Mouse (Mus musculus) kidney, embryonic 16.5 days (tissue): ENCODE data around the gene Snd1. TPM values are rescaled to one million over a fixed set of nuclear protein-coding genes. Genes with fewer than 3 reads are reported as not detected.
A peak's percentile ranks its signal among the peaks of the same experiment; 100 is the strongest.

Experiments
- ATAC-seq: fragments of 200-750 bp; cut with Nextera tagmentation; 2 replicates; pipeline ENCODE4 v1.8.0; 2017; ENCODE audit warnings: moderate TSS enrichment; ENCODE audit not compliant: low FRiP score, low TSS enrichment
- H3K27ac ChIP-seq: fragments of 300-500 bp; sonication (generic); 2 replicates; pipeline ENCODE4 v1.5.1; 2014; ENCODE audit warnings: low read length
- H3K27me3 ChIP-seq: fragments of 300-500 bp; sonication (generic); 2 replicates; pipeline ENCODE4 v1.6.1; 2014; ENCODE audit warnings: low read length, control low read depth, mixed read lengths; ENCODE audit not compliant: insufficient read depth
- H3K36me3 ChIP-seq: fragments of 300-500 bp; sonication (generic); 2 replicates; pipeline ENCODE4 v1.6.1; 2014; ENCODE audit warnings: low read length, control low read depth, mixed read lengths; ENCODE audit not compliant: insufficient read depth
- H3K4me1 ChIP-seq: fragments of 300-500 bp; sonication (generic); 2 replicates; pipeline ENCODE4 v1.6.1; 2014; ENCODE audit warnings: low read length, control low read depth, mixed read lengths; ENCODE audit not compliant: insufficient read depth
- H3K4me2 ChIP-seq: fragments of 300-500 bp; sonication (generic); replicated peaks from 2 replicates; pipeline ENCODE4 v1.6.1; 2014; ENCODE audit warnings: low read depth, low read length
- H3K4me3 ChIP-seq: fragments of 300-500 bp; sonication (generic); 2 replicates; pipeline ENCODE4 v1.5.1; 2014; ENCODE audit warnings: mild to moderate bottlenecking, low read length
- H3K9ac ChIP-seq: fragments of 300-500 bp; sonication (generic); replicated peaks from 2 replicates; pipeline ENCODE4 v1.6.1; 2014; ENCODE audit warnings: low read length
- H3K9me3 ChIP-seq: fragments of 300-500 bp; sonication (generic); 2 replicates; pipeline ENCODE4 v1.6.1; 2016; ENCODE audit warnings: low read length, control low read depth
- WGBS: fragments of 180-500 bp; shearing (Covaris S2); extraction: QIAGEN DNeasy Blood & Tissue Kit; methylation state at CpG from one replicate; pipeline ENCODE4 v1.1.7; 2014; 5-methylcytosine and 5-hydroxymethylcytosine counted together
- polyA plus RNA-seq: library from polyadenylated mRNA; unstranded; fragments of >200 nt; fragmentation: Nextera tagmentation; extraction: Ambion mirVana; gene quantifications from 2 replicates; pipeline ENCODE4 v1.2.1, GENCODE M21; 2015

The Snd1 gene
- polyA plus RNA-seq, 1 experiment from 2014 or later = 136 TPM

DNA sequence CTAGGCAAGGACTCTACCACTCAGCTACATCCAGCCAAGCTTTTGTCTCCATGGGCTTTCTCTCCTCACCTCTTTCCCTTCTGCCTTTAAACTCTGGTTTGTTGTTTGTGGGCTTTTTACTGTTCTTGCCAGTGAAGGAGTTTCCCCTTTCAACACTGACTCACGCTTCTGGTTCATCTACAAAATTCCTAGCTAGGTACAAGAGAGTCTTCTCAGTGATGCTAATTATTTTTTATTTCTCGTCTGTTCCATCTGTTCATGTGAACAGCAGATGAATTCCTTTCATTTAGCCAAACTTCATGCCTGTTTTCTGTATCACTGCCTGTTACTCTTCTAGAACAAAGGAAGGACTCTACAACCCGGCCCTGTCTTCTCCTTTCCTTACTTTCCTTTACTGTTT lies 141.0 kb downstream of the Snd1 start:
- Histone ChIP-seq H3K27me3 (no peaks in the 10 kb centered on the region), H3K4me3 (no peak overlapping the region), H3K4me1 (peaks cover 26% of the 10 kb centered on the region), H3K9me3 (no peaks in the 10 kb centered on the region), H3K9ac (no peak overlapping the region), H3K36me3 (no peaks in the 10 kb centered on the region), H3K4me2 (no peak overlapping the region), H3K27ac (no peak overlapping the region)
- WGBS = 66% methylated on average over 3 of the region's 3 CpGs
- ATAC-seq = no peak

DNA sequence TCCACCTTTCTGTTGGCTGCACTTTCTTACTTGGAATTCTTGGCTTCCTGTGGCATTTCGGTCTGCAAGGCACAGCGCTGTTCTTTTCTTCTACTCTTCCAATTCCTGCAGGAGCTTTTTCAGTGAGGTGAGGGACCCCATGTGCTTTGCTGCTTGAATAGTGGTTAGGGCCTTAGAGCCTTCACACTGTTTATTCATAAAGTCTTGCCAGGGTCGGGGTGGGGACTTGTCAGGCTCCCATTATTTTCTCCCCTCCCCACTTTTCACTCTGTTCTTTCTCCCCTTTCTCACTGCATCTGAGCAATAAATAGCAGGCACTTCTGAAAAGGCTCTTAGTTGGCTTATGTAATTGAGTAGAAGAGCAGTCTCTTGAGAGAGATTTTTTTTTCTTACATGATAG lies 143.4 kb downstream of the Snd1 start:
- Histone ChIP-seq H3K27ac (no peak overlapping the region), H3K4me1 (peaks cover 32% of the 10 kb centered on the region), H3K4me3 (no peak overlapping the region), H3K36me3 (no peaks in the 10 kb centered on the region), H3K9ac (no peak overlapping the region), H3K27me3 (no peaks in the 10 kb centered on the region), H3K9me3 (no peaks in the 10 kb centered on the region), H3K4me2 (no peak overlapping the region)
- no peak for ATAC-seq
- WGBS = 60% methylated on average over 3 of the region's 3 CpGs

DNA sequence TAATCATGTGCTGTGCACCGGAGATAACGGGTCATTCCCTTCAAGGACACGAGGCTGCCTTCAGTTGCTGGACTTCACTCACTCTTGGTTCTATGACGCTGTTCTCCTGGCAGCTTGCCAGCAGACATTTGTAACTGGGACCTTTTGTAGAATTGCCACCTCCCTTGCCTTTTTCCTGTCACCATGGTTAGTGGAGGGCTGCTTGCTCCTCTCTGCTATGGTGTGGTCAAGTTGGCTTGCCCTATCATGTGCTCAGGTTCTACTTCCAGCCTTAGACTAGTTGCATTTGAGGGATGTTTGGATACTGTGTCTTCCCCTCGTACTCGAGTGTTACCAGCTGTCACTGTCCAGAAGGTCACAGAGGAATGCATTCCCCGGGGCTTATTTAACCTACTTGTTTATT lies 143.8 kb downstream of the Snd1 start:
- peaks cover 32% of the 10 kb centered on the region for H3K4me1 ChIP-seq
- H3K27ac ChIP-seq = no peak overlapping the region
- no peak overlapping the region for H3K4me2 ChIP-seq
- no peaks in the 10 kb centered on the region for H3K27me3 ChIP-seq
- no peak overlapping the region for H3K9ac ChIP-seq
- H3K36me3 ChIP-seq = no peaks in the 10 kb centered on the region
- peak; percentile 58 for ATAC-seq
- H3K4me3 ChIP-seq = no peak overlapping the region
- WGBS = 18% methylated on average over 7 of the region's 7 CpGs
- H3K9me3 ChIP-seq = no peaks in the 10 kb centered on the region

DNA sequence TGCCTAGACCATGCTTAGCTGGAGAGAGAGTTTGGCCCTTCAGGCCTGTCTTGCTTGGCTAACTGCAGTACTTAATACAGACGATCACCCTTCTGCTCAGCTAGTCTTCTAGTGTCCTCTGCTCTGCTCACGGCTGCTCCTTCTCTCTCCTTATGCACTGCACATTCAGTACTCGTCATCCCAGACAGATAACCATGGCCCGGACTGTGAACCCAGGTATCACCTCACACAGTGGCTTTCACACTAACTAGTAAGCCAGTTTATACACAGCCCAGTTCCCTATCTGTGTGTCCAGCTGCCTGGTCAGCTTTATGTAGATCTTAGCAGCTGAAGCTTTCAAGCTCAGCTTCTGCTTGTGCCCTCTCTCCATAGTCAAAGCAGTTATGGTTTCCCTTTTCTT lies 146.5 kb downstream of the Snd1 start:
- Histone ChIP-seq H3K36me3 (no peaks in the 10 kb centered on the region; the same call in 1 of the 2 replicates), H3K27me3 (no peaks in the 10 kb centered on the region), H3K9me3 (no peaks in the 10 kb centered on the region), H3K4me1 (peaks cover 28% of the 10 kb centered on the region), H3K27ac (no peak overlapping the region), H3K9ac (no peak overlapping the region), H3K4me2 (no peak overlapping the region), H3K4me3 (no peak overlapping the region)
- ATAC-seq = no peak
- 52% methylated on average over 4 of the region's 4 CpGs for WGBS

DNA sequence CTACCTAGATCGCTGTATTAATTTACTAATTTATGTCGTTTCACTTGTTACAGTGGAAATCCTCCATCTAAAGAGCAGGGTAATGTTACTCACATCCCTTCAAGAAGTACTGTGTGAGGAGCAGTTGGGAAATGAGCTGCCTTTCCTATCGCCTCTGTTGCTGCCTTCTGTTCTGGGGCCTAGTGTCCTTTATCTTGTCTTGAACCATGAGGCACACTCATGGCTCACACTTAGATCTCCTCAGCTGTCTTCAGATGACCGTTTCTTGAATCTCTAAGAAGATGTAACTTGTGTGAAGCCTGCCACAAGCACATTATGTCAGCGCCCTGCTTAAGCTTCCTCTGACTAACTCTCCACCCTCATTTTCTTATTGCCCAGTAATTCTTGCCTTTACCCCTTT lies 147.0 kb downstream of the Snd1 start:
- H3K27me3 ChIP-seq = no peaks in the 10 kb centered on the region
- H3K9me3 ChIP-seq = no peaks in the 10 kb centered on the region
- ATAC-seq = no peak
- no peak overlapping the region for H3K9ac ChIP-seq
- WGBS = 73% methylated on average over 5 of the region's 5 CpGs
- H3K4me1 ChIP-seq = peaks cover 28% of the 10 kb centered on the region
- no peak overlapping the region for H3K4me3 ChIP-seq
- H3K36me3 ChIP-seq = no peaks in the 10 kb centered on the region; the same call in 1 of the 2 replicates
- no peak overlapping the region for H3K4me2 ChIP-seq
- no peak overlapping the region for H3K27ac ChIP-seq

DNA sequence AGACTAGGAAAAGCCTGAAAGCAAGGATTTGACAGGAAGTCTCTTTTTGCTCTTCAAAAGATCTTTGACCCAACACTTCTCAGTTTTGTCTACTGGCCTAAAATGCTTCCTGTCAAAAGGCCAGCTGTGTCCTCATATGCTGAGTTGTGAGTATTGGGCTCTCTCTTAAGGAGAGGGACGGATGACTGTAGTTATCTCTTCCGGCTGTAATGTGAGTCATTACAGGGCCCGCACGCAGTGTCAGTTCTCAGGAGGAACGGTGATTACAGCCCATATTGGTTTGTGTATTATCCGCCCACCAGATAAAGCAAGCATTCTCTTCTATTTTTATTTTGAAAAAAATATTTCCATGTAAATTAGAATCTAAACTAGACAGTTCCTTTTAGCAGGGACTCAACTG lies 147.6 kb downstream of the Snd1 start:
- Histone ChIP-seq H3K27ac (no peak overlapping the region), H3K27me3 (no peaks in the 10 kb centered on the region), H3K4me3 (no peak overlapping the region), H3K4me1 (peaks cover 28% of the 10 kb centered on the region), H3K4me2 (no peak overlapping the region), H3K9ac (no peak overlapping the region), H3K9me3 (no peaks in the 10 kb centered on the region), H3K36me3 (no peaks in the 10 kb centered on the region; the same call in 1 of the 2 replicates)
- no peak for ATAC-seq
- 51% methylated on average over 6 of the region's 6 CpGs for WGBS

DNA sequence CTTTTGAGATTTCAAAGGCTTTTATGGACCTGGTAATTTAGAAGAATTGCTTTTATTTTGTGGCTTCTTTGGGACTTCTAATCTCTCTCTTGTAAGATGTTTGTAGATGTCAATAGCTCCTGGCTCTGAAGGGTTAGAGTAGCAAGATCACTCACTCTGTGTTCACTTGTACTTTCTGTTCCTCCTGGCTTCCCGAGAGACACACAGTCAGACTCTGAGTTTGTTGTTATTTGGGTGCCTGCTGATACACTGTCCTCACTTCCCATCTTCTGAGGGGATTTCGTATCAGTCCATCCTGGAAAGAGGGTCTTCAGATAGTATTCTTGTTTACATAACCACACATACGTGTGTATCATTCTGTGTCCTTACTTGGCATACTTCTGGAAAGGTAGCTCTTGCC lies 148.0 kb downstream of the Snd1 start:
- WGBS = 81% methylated on average over 3 of the region's 3 CpGs
- no peaks in the 10 kb centered on the region; the same call in 1 of the 2 replicates for H3K36me3 ChIP-seq
- ATAC-seq = no peak
- H3K27me3 ChIP-seq = no peaks in the 10 kb centered on the region
- no peak overlapping the region for H3K4me3 ChIP-seq
- no peaks in the 10 kb centered on the region for H3K9me3 ChIP-seq
- no peak overlapping the region for H3K9ac ChIP-seq
- no peak overlapping the region for H3K4me2 ChIP-seq
- peaks cover 28% of the 10 kb centered on the region for H3K4me1 ChIP-seq
- H3K27ac ChIP-seq = no peak overlapping the region

DNA sequence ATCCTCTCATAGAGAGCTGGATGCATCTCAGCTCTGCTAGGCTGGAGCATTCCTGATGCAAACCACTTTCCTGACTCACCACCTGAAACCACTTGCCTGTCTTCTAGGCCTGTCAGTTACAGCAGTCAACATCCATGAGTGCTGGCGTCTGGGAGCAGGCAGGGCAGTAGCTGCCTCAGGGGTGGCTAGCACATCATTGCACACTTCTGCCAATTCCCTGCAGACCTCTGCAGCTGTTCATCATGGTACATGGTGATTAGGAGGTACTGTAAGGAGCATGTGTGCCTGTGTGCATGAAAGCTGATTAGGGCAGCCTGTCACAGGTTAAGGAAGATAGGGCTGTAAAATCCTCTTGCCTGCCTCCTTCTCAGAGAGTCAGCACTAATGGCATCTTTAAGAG lies 153.5 kb downstream of the Snd1 start:
- Histone ChIP-seq H3K9me3 (no peaks in the 10 kb centered on the region), H3K4me1 (peaks cover 5% of the 10 kb centered on the region; the same call in 1 of the 2 replicates), H3K9ac (no peak overlapping the region), H3K36me3 (no peaks in the 10 kb centered on the region; the same call in 1 of the 2 replicates), H3K27me3 (no peaks in the 10 kb centered on the region), H3K4me2 (no peak overlapping the region), H3K27ac (no peak overlapping the region), H3K4me3 (no peak overlapping the region)
- no peak for ATAC-seq
- WGBS = 83% methylated on average over 1 of the region's 1 CpGs

DNA sequence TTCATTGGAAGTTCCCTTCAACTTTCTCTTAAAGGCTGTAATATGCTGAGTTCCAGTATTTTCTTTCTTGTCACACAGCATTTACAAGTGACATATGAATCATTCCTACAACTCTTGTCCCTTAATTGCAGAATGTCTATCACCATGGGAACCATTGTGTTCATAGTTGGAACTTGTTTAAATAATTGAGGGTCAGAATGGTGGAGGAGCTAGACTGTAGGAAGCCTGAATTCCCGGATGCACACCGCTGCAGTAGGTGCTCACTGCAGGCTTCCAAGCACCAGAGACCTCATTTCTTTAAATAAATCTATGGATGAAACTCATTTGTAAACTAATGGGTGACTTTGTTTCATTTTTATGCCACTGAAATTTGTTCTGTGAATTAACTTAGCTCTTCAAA lies 154.9 kb downstream of the Snd1 start:
- Histone ChIP-seq H3K9me3 (no peaks in the 10 kb centered on the region), H3K27ac (no peak overlapping the region), H3K4me1 (peaks cover 9% of the 10 kb centered on the region; the same call in 1 of the 2 replicates), H3K27me3 (no peaks in the 10 kb centered on the region), H3K9ac (no peak overlapping the region), H3K4me3 (no peak overlapping the region), H3K4me2 (no peak overlapping the region), H3K36me3 (no peaks in the 10 kb centered on the region; the same call in 1 of the 2 replicates)
- ATAC-seq = no peak
- 66% methylated on average over 2 of the region's 2 CpGs for WGBS

DNA sequence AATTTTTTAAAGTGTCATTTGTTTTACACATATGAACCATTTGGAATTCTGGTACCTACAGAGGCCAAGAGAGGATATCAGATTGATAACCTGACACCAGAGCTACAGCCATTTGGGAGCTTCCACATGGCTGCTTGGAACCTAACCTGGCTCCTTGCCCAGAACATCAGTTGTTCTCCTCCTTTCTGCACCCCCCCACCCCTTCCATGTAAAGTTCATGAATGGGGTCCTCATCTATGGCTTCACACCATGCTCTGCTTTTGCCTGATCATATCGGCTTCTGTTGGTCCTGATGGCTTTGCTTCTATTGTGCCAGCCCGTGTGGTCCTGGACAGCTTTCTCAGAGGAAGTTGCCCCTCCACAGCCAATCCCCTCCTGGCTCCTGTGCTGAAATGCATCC lies 156.0 kb downstream of the Snd1 start:
- H3K9me3 ChIP-seq = no peaks in the 10 kb centered on the region
- no peak overlapping the region for H3K4me3 ChIP-seq
- no peak overlapping the region for H3K4me2 ChIP-seq
- 92% methylated on average over 2 of the region's 2 CpGs for WGBS
- no peak overlapping the region for H3K9ac ChIP-seq
- H3K36me3 ChIP-seq = no peaks in the 10 kb centered on the region; the same call in 1 of the 2 replicates
- H3K4me1 ChIP-seq = peaks cover 9% of the 10 kb centered on the region; the same call in 1 of the 2 replicates
- H3K27ac ChIP-seq = no peak overlapping the region
- H3K27me3 ChIP-seq = no peaks in the 10 kb centered on the region
- no peak for ATAC-seq
